ENCODE assay signal across 13 mouse cellular contexts in genomic region chr3:18695113-18695792, GRCm38 (mm10).
DNase-seq lines count a peak whose midpoint lies in the region; ATAC-seq and TF ChIP-seq lines count a peak whose summit lies in the region.
"Had no signal": no experiment of that assay in that cellular context is flagged by ENCODE, and none has a peak within 500 bp of the region (broad histone marks: within the 10 kb centered on the region; RNA-seq: fewer than 3 reads in every experiment).

No protein-coding gene starts in this region.

- H3K4me1 ChIP-seq in intestine, embryonic 14.5 days (replicated peaks; ENCODE audit: control insufficient read depth, insufficient read depth, low read length): no peaks in the 10 kb centered on the region; the same call in 1 of the 2 replicates
- H3K4me1 ChIP-seq in intestine, postnatal 0 days (replicated peaks; ENCODE audit: control insufficient read depth, insufficient read depth, low read length): no peaks in the 10 kb centered on the region
- peaks cover 12% of the 10 kb centered on the region for H3K4me1 ChIP-seq in forebrain, embryonic 13.5 days
- peaks cover 4% of the 10 kb centered on the region for H3K4me1 ChIP-seq in limb, embryonic 12.5 days (replicated peaks)
- no peaks in the 10 kb centered on the region for H3K4me1 ChIP-seq in lung, postnatal 0 days (ENCODE audit: insufficient read depth, low read depth, low read length)
- H3K4me1 ChIP-seq: heart, embryonic 12.5 days; liver, embryonic 12.5 days had no signal

- TF ChIP-seq CTCF in intestine, postnatal 0 days (IDR thresholded peaks at IDR 0.05; ENCODE audit: low read depth): no peak
- no peak for TF ChIP-seq CTCF in lung, postnatal 0 days (IDR thresholded peaks at IDR 0.05)

- no peak for TF ChIP-seq EP300 in lung, postnatal 0 days (IDR thresholded peaks at IDR 0.05)

- H3K9me3 ChIP-seq in intestine, embryonic 14.5 days (ENCODE audit: control insufficient read depth, low read length): no peaks in the 10 kb centered on the region
- no peaks in the 10 kb centered on the region for H3K9me3 ChIP-seq in intestine, postnatal 0 days (ENCODE audit: control insufficient read depth)
- no peaks in the 10 kb centered on the region for H3K9me3 ChIP-seq in forebrain, embryonic 13.5 days (replicated peaks)
- 0 out of 2 replicates have a peak, but pooled peaks cover 6% of the 10 kb centered on the region for H3K9me3 ChIP-seq in limb, embryonic 12.5 days
- H3K9me3 ChIP-seq in lung, postnatal 0 days (ENCODE audit: low read length): no peaks in the 10 kb centered on the region
- H3K9me3 ChIP-seq: embryonic facial prominence, embryonic 13.5 days; heart, embryonic 12.5 days; liver, embryonic 12.5 days had no signal

- WGBS in intestine, embryonic 14.5 days: 42% methylated on average over 4 of the region's 4 CpGs
- 62% methylated on average over 4 of the region's 4 CpGs for WGBS in intestine, postnatal 0 days
- WGBS in forebrain, embryonic 13.5 days: 64% methylated on average over 4 of the region's 4 CpGs
- 29% methylated on average over 4 of the region's 4 CpGs for WGBS in limb, embryonic 12.5 days
- 67% methylated on average over 4 of the region's 4 CpGs for WGBS in lung, postnatal 0 days

- no peak overlapping the region for H3K4me2 ChIP-seq in intestine, embryonic 14.5 days (ENCODE audit: low read length)
- no peak overlapping the region for H3K4me2 ChIP-seq in intestine, postnatal 0 days (replicated peaks; ENCODE audit: low read depth)
- H3K4me2 ChIP-seq in forebrain, embryonic 13.5 days: no peak overlapping the region
- H3K4me2 ChIP-seq in limb, embryonic 12.5 days: no peak overlapping the region
- H3K4me2 ChIP-seq in lung, postnatal 0 days (replicated peaks; ENCODE audit: low read depth, low read length): no peak overlapping the region
- H3K4me2 ChIP-seq: embryonic facial prominence, embryonic 13.5 days; heart, embryonic 12.5 days; liver, embryonic 12.5 days had no signal

- H3K27ac ChIP-seq in intestine, embryonic 14.5 days (ENCODE audit: low read depth): peak overlapping the region; percentile 33; the same call in 1 of the 2 replicates
- no peak overlapping the region for H3K27ac ChIP-seq in intestine, postnatal 0 days (ENCODE audit: low read depth, low read length)
- peak overlapping the region; percentile 49 for H3K27ac ChIP-seq in forebrain, embryonic 13.5 days
- peak overlapping the region; percentile 1; the same call in 1 of the 2 replicates for H3K27ac ChIP-seq in limb, embryonic 12.5 days
- H3K27ac ChIP-seq in lung, postnatal 0 days (ENCODE audit: low read length): no peak overlapping the region
- H3K27ac ChIP-seq: embryonic facial prominence, embryonic 13.5 days; liver, embryonic 12.5 days had no signal

- ATAC-seq in intestine, embryonic 14.5 days (replicated peaks; ENCODE audit: low FRiP score, low TSS enrichment, low read depth): 0 out of 2 replicates have a peak, but pooled peaks have one; percentile 53
- no peak for ATAC-seq in intestine, postnatal 0 days
- ATAC-seq in forebrain, embryonic 13.5 days: peak; percentile 96
- peak; percentile 87 for ATAC-seq in limb, embryonic 12.5 days (ENCODE audit: insufficient number of reproducible peaks, insufficient read depth, low FRiP score, low TSS enrichment, low read depth)
- ATAC-seq in lung, postnatal 0 days: no peak
- ATAC-seq in megakaryocyte-erythroid progenitor cell, adult 5-6 weeks (replicated peaks; ENCODE audit: low FRiP score, low TSS enrichment, poor library complexity, severe bottlenecking): no peak
- ATAC-seq: liver, embryonic 12.5 days had no signal

- DNase-seq in intestine, embryonic 14.5 days (ENCODE audit: low spot score): no peak
- peak; percentile 64 for DNase-seq in retina, postnatal 1 day
- no peak for DNase-seq in lung, postnatal 0 days (ENCODE audit: low spot score)
- no peak for DNase-seq in urinary bladder, postnatal 36 days (ENCODE audit: low spot score in 2 of 2)
- DNase-seq: adrenal gland, postnatal 36 days; kidney, postnatal 4 days had no signal

- H3K9ac ChIP-seq in intestine, embryonic 14.5 days (ENCODE audit: low read length): no peak overlapping the region
- H3K9ac ChIP-seq in intestine, postnatal 0 days (ENCODE audit: low read depth, low read length): no peak overlapping the region
- H3K9ac ChIP-seq in forebrain, embryonic 13.5 days: no peak overlapping the region
- H3K9ac ChIP-seq in limb, embryonic 12.5 days (replicated peaks): no peak overlapping the region
- H3K9ac ChIP-seq in lung, postnatal 0 days (replicated peaks; ENCODE audit: low read depth): no peak overlapping the region
- H3K9ac ChIP-seq: embryonic facial prominence, embryonic 13.5 days; heart, embryonic 12.5 days; liver, embryonic 12.5 days had no signal

- no peaks in the 10 kb centered on the region for H3K36me3 ChIP-seq in intestine, embryonic 14.5 days (ENCODE audit: control insufficient read depth, insufficient read depth, low read length)
- no peaks in the 10 kb centered on the region for H3K36me3 ChIP-seq in intestine, postnatal 0 days (ENCODE audit: control insufficient read depth, insufficient read depth)
- H3K36me3 ChIP-seq in forebrain, embryonic 13.5 days (ENCODE audit: poor library complexity, severe bottlenecking): no peaks in the 10 kb centered on the region
- H3K36me3 ChIP-seq in limb, embryonic 12.5 days: no peaks in the 10 kb centered on the region
- no peaks in the 10 kb centered on the region for H3K36me3 ChIP-seq in lung, postnatal 0 days (ENCODE audit: insufficient read depth, low read length)
- H3K36me3 ChIP-seq: embryonic facial prominence, embryonic 13.5 days; heart, embryonic 12.5 days; liver, embryonic 12.5 days had no signal

- no peak overlapping the region for H3K4me3 ChIP-seq in intestine, embryonic 14.5 days (ENCODE audit: low read depth, low read length)
- H3K4me3 ChIP-seq in intestine, postnatal 0 days (ENCODE audit: low read depth, low read length): no peak overlapping the region
- no peak overlapping the region for H3K4me3 ChIP-seq in forebrain, embryonic 13.5 days
- H3K4me3 ChIP-seq in limb, embryonic 12.5 days (replicated peaks): no peak overlapping the region
- H3K4me3 ChIP-seq in lung, postnatal 0 days (ENCODE audit: low read depth, low read length): no peak overlapping the region
- H3K4me3 ChIP-seq: embryonic facial prominence, embryonic 13.5 days; heart, embryonic 12.5 days; liver, embryonic 12.5 days had no signal

- no peaks in the 10 kb centered on the region for H3K27me3 ChIP-seq in intestine, embryonic 14.5 days (replicated peaks; ENCODE audit: control insufficient read depth, insufficient read depth, low read length)
- no peaks in the 10 kb centered on the region for H3K27me3 ChIP-seq in intestine, postnatal 0 days (replicated peaks; ENCODE audit: control insufficient read depth, insufficient read depth, low read length)
- H3K27me3 ChIP-seq in forebrain, embryonic 13.5 days: no peaks in the 10 kb centered on the region
- no peaks in the 10 kb centered on the region for H3K27me3 ChIP-seq in limb, embryonic 12.5 days
- H3K27me3 ChIP-seq in lung, postnatal 0 days (replicated peaks; ENCODE audit: insufficient read depth, low read length): no peaks in the 10 kb centered on the region
- H3K27me3 ChIP-seq: embryonic facial prominence, embryonic 13.5 days; heart, embryonic 12.5 days; liver, embryonic 12.5 days had no signal

Comparison
In these comparisons a context has a peak if more than half of its experiments do, and no peak if none do; other contexts are left out.
1. ATAC-seq: peak in intestine, embryonic 14.5 days (single experiment), forebrain, embryonic 13.5 days (single experiment) and limb, embryonic 12.5 days (single experiment); none in intestine, postnatal 0 days (single experiment), lung, postnatal 0 days (single experiment) and megakaryocyte-erythroid progenitor cell, adult 5-6 weeks (single experiment).
2. H3K27ac ChIP-seq: peak in intestine, embryonic 14.5 days (single experiment), forebrain, embryonic 13.5 days (single experiment) and limb, embryonic 12.5 days (single experiment); none in intestine, postnatal 0 days (single experiment) and lung, postnatal 0 days (single experiment).